ENCODE assay signal across 27 mouse cellular contexts in genomic region chr2:136811331-136811730, GRCm38 (mm10).
A peak's percentile ranks its signal among the peaks of the same experiment; 100 is the strongest.
DNase-seq lines count a peak whose midpoint lies in the region; ATAC-seq and TF ChIP-seq lines count a peak whose summit lies in the region.
"Had no signal": no experiment of that assay in that cellular context is flagged by ENCODE, and none has a peak within 500 bp of the region (broad histone marks: within the 10 kb centered on the region; RNA-seq: fewer than 3 reads in every experiment).

No protein-coding gene starts in this region.

- no peaks in the 10 kb centered on the region for H3K79me2 ChIP-seq in heart, adult 2 months (replicated peaks; ENCODE audit: control insufficient read depth, insufficient read depth, low read length)

- H3K27me3 ChIP-seq in hindbrain, embryonic 15.5 days = no peaks in the 10 kb centered on the region
- H3K27me3 ChIP-seq in hindbrain, postnatal 0 days (ENCODE audit: insufficient read depth, low read length) = no peaks in the 10 kb centered on the region
- H3K27me3 ChIP-seq in heart, adult 2 months (ENCODE audit: control insufficient read depth, insufficient read depth, low read length) = no peaks in the 10 kb centered on the region
- H3K27me3 ChIP-seq: CH12.LX; embryonic facial prominence, embryonic 12.5 days; forebrain, embryonic 12.5 days; heart, embryonic 12.5 days; heart, embryonic 15.5 days; hindbrain, embryonic 13.5 days had no signal

- intact Hi-C loops in heart, adult 2 months (cut with DNase I) = no loop called here

- H3K4me3 ChIP-seq in hindbrain, embryonic 15.5 days = no peak overlapping the region
- H3K4me3 ChIP-seq in hindbrain, postnatal 0 days (ENCODE audit: low read length) = no peak overlapping the region
- H3K4me3 ChIP-seq in heart, adult 2 months = no peak overlapping the region
- H3K4me3 ChIP-seq: embryonic facial prominence, embryonic 12.5 days; erythroblast, embryonic 14.5 days; forebrain, embryonic 12.5 days; gastrocnemius, adult 2 months; heart, embryonic 12.5 days; heart, embryonic 15.5 days; hindbrain, embryonic 10.5 days; hindbrain, embryonic 13.5 days had no signal

- DNase-seq in cerebellum, postnatal 10 days = peak; percentile 60 to 64
- no peak for DNase-seq in cerebellum, adult 18-20 months
- DNase-seq in hindbrain, postnatal 0 days (ENCODE audit: low spot score) = no peak
- peak; percentile 13 for DNase-seq in lung, postnatal 10 days
- no peak for DNase-seq in lung, postnatal 36 days
- no peak for DNase-seq in heart, adult 2 months
- DNase-seq: adrenal gland, adult 8-10 months; B cell, adult 2 months; cerebellum, adult 11 months; cerebellum, adult 8-10 months; gastrocnemius, adult 2 months; gastrocnemius, postnatal 14 days; heart, adult 11 months; heart, postnatal 10 days; heart, postnatal 36 days had no signal

- H3K9me3 ChIP-seq in hindbrain, embryonic 15.5 days = no peaks in the 10 kb centered on the region
- H3K9me3 ChIP-seq in hindbrain, postnatal 0 days (ENCODE audit: low read length) = no peaks in the 10 kb centered on the region
- H3K9me3 ChIP-seq: embryonic facial prominence, embryonic 12.5 days; forebrain, embryonic 12.5 days; G1E; heart, embryonic 12.5 days; heart, embryonic 15.5 days; hindbrain, embryonic 10.5 days; hindbrain, embryonic 13.5 days had no signal

- no peak overlapping the region for H3K27ac ChIP-seq in hindbrain, embryonic 15.5 days (replicated peaks)
- no peak overlapping the region for H3K27ac ChIP-seq in hindbrain, postnatal 0 days
- H3K27ac ChIP-seq in heart, adult 2 months = no peak overlapping the region
- H3K27ac ChIP-seq: embryonic facial prominence, embryonic 12.5 days; forebrain, embryonic 12.5 days; gastrocnemius, adult 2 months; heart, embryonic 15.5 days; hindbrain, embryonic 10.5 days; hindbrain, embryonic 13.5 days had no signal

- no peak overlapping the region for H3K4me2 ChIP-seq in hindbrain, embryonic 15.5 days
- H3K4me2 ChIP-seq in hindbrain, postnatal 0 days (ENCODE audit: low read depth, low read length) = no peak overlapping the region
- H3K4me2 ChIP-seq: embryonic facial prominence, embryonic 12.5 days; forebrain, embryonic 12.5 days; heart, embryonic 12.5 days; heart, embryonic 15.5 days; hindbrain, embryonic 13.5 days had no signal

- no peaks in the 10 kb centered on the region for H3K4me1 ChIP-seq in hindbrain, embryonic 15.5 days (replicated peaks)
- H3K4me1 ChIP-seq in hindbrain, postnatal 0 days (ENCODE audit: insufficient read depth, low read length) = no peaks in the 10 kb centered on the region
- H3K4me1 ChIP-seq in heart, adult 2 months (ENCODE audit: control insufficient read depth, insufficient read depth, low read length) = no peaks in the 10 kb centered on the region
- H3K4me1 ChIP-seq: forebrain, embryonic 12.5 days; heart, embryonic 12.5 days; heart, embryonic 15.5 days; hindbrain, embryonic 10.5 days; hindbrain, embryonic 13.5 days had no signal

- no peak for TF ChIP-seq EP300 in heart, adult 2 months (IDR thresholded peaks at IDR 0.05; ENCODE audit: insufficient read depth, low read depth, low read length)

- ATAC-seq in hindbrain, embryonic 15.5 days (ENCODE audit: low FRiP score, low read depth) = 0 out of 2 replicates have a peak, but pooled peaks have one; percentile 8
- no peak for ATAC-seq in hindbrain, postnatal 0 days
- ATAC-seq: forebrain, embryonic 16.5 days; intestine, postnatal 0 days had no signal

- TF ChIP-seq CTCF in hindbrain, postnatal 0 days (IDR thresholded peaks at IDR 0.05; ENCODE audit: low read depth) = no peak
- TF ChIP-seq CTCF in heart, adult 2 months (IDR thresholded peaks at IDR 0.05) = no peak

- no peak for TF ChIP-seq POLR2A in heart, adult 2 months (IDR thresholded peaks at IDR 0.05; ENCODE audit: insufficient read depth, low read depth, low read length)

- WGBS in hindbrain, embryonic 15.5 days = 97% methylated on average over 1 of the region's 1 CpGs
- 93% methylated on average over 1 of the region's 1 CpGs for WGBS in hindbrain, postnatal 0 days
- WGBS in heart, adult 2 months = 77% methylated on average over 1 of the region's 1 CpGs

- H3K9ac ChIP-seq in hindbrain, embryonic 15.5 days = no peak overlapping the region
- no peak overlapping the region for H3K9ac ChIP-seq in hindbrain, postnatal 0 days (replicated peaks; ENCODE audit: low read length)
- H3K9ac ChIP-seq in heart, adult 2 months (ENCODE audit: low read depth, low read length) = no peak overlapping the region
- H3K9ac ChIP-seq: embryonic facial prominence, embryonic 12.5 days; forebrain, embryonic 12.5 days; heart, embryonic 12.5 days; heart, embryonic 15.5 days; hindbrain, embryonic 13.5 days had no signal

- H3K36me3 ChIP-seq in hindbrain, embryonic 15.5 days = no peaks in the 10 kb centered on the region
- H3K36me3 ChIP-seq in hindbrain, postnatal 0 days (ENCODE audit: insufficient read depth, low read length) = no peaks in the 10 kb centered on the region
- no peaks in the 10 kb centered on the region for H3K36me3 ChIP-seq in heart, adult 2 months (ENCODE audit: control insufficient read depth, insufficient read depth, low read length)
- H3K36me3 ChIP-seq: embryonic facial prominence, embryonic 12.5 days; forebrain, embryonic 12.5 days; G1E; heart, embryonic 12.5 days; heart, embryonic 15.5 days; hindbrain, embryonic 10.5 days; hindbrain, embryonic 13.5 days had no signal

Comparison
In these comparisons a context has a peak if more than half of its experiments do, and no peak if none do; other contexts are left out.
1. DNase-seq: peak in cerebellum, postnatal 10 days (2 of 2) and lung, postnatal 10 days (single experiment); none in cerebellum, adult 18-20 months (0 of 2), hindbrain, postnatal 0 days (single experiment), lung, postnatal 36 days (single experiment) and heart, adult 2 months (0 of 2).